Mouse (Mus musculus) stomach, postnatal 0 days (tissue): Measurements from ENCODE around the gene B230118H07Rik.

ENCODE experiments used
- CTCF ChIP-seq: IDR thresholded peaks from 2 replicates; pipeline ENCODE4 v1.5.1; 2016; ENCODE audit warnings: antibody characterized with exemption, low read depth, mild to moderate bottlenecking, moderate library complexity
- EP300 ChIP-seq: optimal IDR thresholded peaks from 2 replicates; pipeline ENCODE3; 2016; ENCODE audit warnings: antibody characterized with exemption

- TF ChIP-seq CTCF (no peak), EP300 (no peak)
Measured at GRCm38 (mm10) chr2:101552301-101552700, 97.0 kb downstream of the B230118H07Rik start.
